In the genomic region with DNA sequence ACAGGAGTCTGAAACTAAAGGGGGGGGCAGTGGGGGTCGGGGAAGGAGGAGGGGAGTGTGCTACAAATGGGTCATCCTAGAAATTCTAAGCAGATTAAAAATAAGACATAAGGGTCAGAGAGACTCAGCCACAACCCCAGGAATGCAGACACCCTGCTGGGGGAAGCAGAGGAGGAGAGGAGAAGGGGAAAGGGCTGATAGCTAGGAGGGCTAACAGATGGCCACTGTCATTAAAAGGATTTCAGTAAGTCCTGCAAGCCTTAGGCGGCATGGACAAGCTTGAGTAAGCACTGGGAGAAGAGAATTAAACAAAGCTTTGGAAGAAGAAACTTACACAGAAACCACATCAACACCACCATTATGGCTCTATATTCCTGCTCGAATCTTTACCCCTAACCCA, we compare ENCODE assay signal across 19 mouse cellular contexts.
"Had no signal": no experiment of that assay in that cellular context is flagged by ENCODE, and none has a peak within 500 bp of the region (broad histone marks: within the 10 kb centered on the region; RNA-seq: fewer than 3 reads in every experiment).

No protein-coding gene starts in this region.

- H3K4me1 ChIP-seq: megakaryocyte, embryonic 14.5 days had no signal

- H3K9ac ChIP-seq: liver, embryonic 14.5 days; liver, postnatal 0 days; lung, embryonic 14.5 days; neural tube, embryonic 12.5 days; neural tube, embryonic 15.5 days had no signal

- H3K27me3 ChIP-seq: neural tube, embryonic 12.5 days; neural tube, embryonic 15.5 days had no signal

- DNase-seq: kidney, adult 18-20 months; kidney, postnatal 14 days; layer of hippocampus, adult 9-11 months; liver, postnatal 0 days; lung, embryonic 14.5 days; midbrain, embryonic 14.5 days; right cerebral cortex, postnatal 25 days; spleen, adult 18-20 months; thymus, postnatal 25 days had no signal

- H3K27ac ChIP-seq: layer of hippocampus, adult 2 months; liver, embryonic 14.5 days; macrophage; neural tube, embryonic 12.5 days; neural tube, embryonic 15.5 days had no signal

- H3K4me2 ChIP-seq: lung, embryonic 14.5 days; midbrain, embryonic 11.5 days; neural tube, embryonic 12.5 days; neural tube, embryonic 15.5 days had no signal

- H3K4me3 ChIP-seq: layer of hippocampus, adult 2 months; megakaryocyte, embryonic 14.5 days; neural tube, embryonic 12.5 days; neural tube, embryonic 15.5 days had no signal

- H3K9me3 ChIP-seq: megakaryocyte, embryonic 14.5 days; neural tube, embryonic 12.5 days; neural tube, embryonic 15.5 days had no signal

- ATAC-seq: inflammation-experienced regulatory T-cells, adult 6 months; intestine, embryonic 16.5 days; liver, postnatal 0 days; lung, postnatal 0 days had no signal

- H3K36me3 ChIP-seq: neural tube, embryonic 12.5 days; neural tube, embryonic 15.5 days had no signal
